Mouse (Mus musculus): Measurements from ENCODE around the gene Smoc1. TPM values are rescaled to one million over a fixed set of nuclear protein-coding genes. Genes with fewer than 3 reads are reported as not detected.
A peak's percentile ranks its signal among the peaks of the same experiment; 100 is the strongest.

Smoc1 gene
- total and polyA plus RNA-seq, 2 experiments from 2014 or later, result 24.5 to 28.7 TPM

GRCm38 (mm10) chr12:81043616-81044015 is 17.0 kb downstream of the Smoc1 start:
- ATAC-seq (ENCODE audit: low FRiP score) (no peak), DNase-seq (ENCODE audit: low spot score) (no peak)
- Histone ChIP-seq H3K4me2 (ENCODE audit: low read depth, low read length, poor library complexity, severe bottlenecking) (peak overlapping the region; percentile 35), H3K27ac (ENCODE audit: low read depth, low read length) (no peak overlapping the region), H3K27me3 (ENCODE audit: insufficient read depth, low read length) (no peaks in the 10 kb centered on the region), H3K4me1 (ENCODE audit: insufficient read depth, low read length) (no peaks in the 10 kb centered on the region), H3K4me3 (ENCODE audit: low read depth, low read length) (no peak overlapping the region; the same call in 1 of the 2 replicates), H3K9ac (replicated peaks; ENCODE audit: low read length, poor library complexity, severe bottlenecking) (no peak overlapping the region), H3K9me3 (ENCODE audit: low read length) (no peaks in the 10 kb centered on the region), H3K36me3 (ENCODE audit: insufficient read depth, low read length) (no peaks in the 10 kb centered on the region)
- no peak for TF ChIP-seq CTCF (IDR thresholded peaks at IDR 0.05)
- 24% methylated on average over 11 of the region's 11 CpGs for WGBS

- Histone ChIP-seq H3K4me1 (ENCODE audit: insufficient read depth, low read length) (no peaks in the 10 kb centered on the region), H3K9me3 (ENCODE audit: low read length) (no peaks in the 10 kb centered on the region), H3K4me3 (ENCODE audit: low read depth, low read length) (no peak overlapping the region), H3K27me3 (ENCODE audit: insufficient read depth, low read length) (no peaks in the 10 kb centered on the region), H3K4me2 (ENCODE audit: low read depth, low read length, poor library complexity, severe bottlenecking) (no peak overlapping the region), H3K27ac (ENCODE audit: low read depth, low read length) (no peak overlapping the region), H3K9ac (replicated peaks; ENCODE audit: low read length, poor library complexity, severe bottlenecking) (no peak overlapping the region), H3K36me3 (ENCODE audit: insufficient read depth, low read length) (no peaks in the 10 kb centered on the region)
- no peak for TF ChIP-seq CTCF (IDR thresholded peaks at IDR 0.05)
- ATAC-seq (ENCODE audit: low FRiP score), result no peak
- 75% methylated on average over 5 of the region's 5 CpGs for WGBS
- DNase-seq (ENCODE audit: low spot score), result peak; percentile 27
Observed at GRCm38 (mm10) chr12:81046926-81047325, 20.3 kb downstream of the Smoc1 start.

- Histone ChIP-seq H3K27me3 (ENCODE audit: insufficient read depth, low read length) (no peaks in the 10 kb centered on the region), H3K27ac (ENCODE audit: low read depth, low read length) (no peak overlapping the region), H3K9ac (replicated peaks; ENCODE audit: low read length, poor library complexity, severe bottlenecking) (no peak overlapping the region), H3K9me3 (ENCODE audit: low read length) (no peaks in the 10 kb centered on the region), H3K4me3 (ENCODE audit: low read depth, low read length) (no peak overlapping the region), H3K4me1 (ENCODE audit: insufficient read depth, low read length) (no peaks in the 10 kb centered on the region), H3K36me3 (ENCODE audit: insufficient read depth, low read length) (no peaks in the 10 kb centered on the region), H3K4me2 (ENCODE audit: low read depth, low read length, poor library complexity, severe bottlenecking) (no peak overlapping the region)
- no peak for TF ChIP-seq CTCF (IDR thresholded peaks at IDR 0.05)
- ATAC-seq (ENCODE audit: low FRiP score) (no peak), DNase-seq (ENCODE audit: low spot score) (no peak)
- 96% methylated on average over 5 of the region's 5 CpGs for WGBS
Observed at GRCm38 (mm10) chr12:81049661-81050060, 23.1 kb downstream of the Smoc1 start.

GRCm38 (mm10) chr12:81055000-81055705 is 28.5 kb downstream of the Smoc1 start:
- DNase-seq (ENCODE audit: low spot score) (peak; percentile 66), ATAC-seq (ENCODE audit: low FRiP score) (no peak)
- H3K4me3 ChIP-seq (ENCODE audit: low read depth, low read length), result no peak overlapping the region
- H3K27ac ChIP-seq (ENCODE audit: low read depth, low read length), result peak overlapping the region; percentile 32; the same call in 1 of the 2 replicates
- WGBS, result 28% methylated on average over 11 of the region's 11 CpGs
- no peaks in the 10 kb centered on the region for H3K27me3 ChIP-seq (ENCODE audit: insufficient read depth, low read length)
- H3K9ac ChIP-seq (replicated peaks; ENCODE audit: low read length, poor library complexity, severe bottlenecking), result no peak overlapping the region
- H3K4me2 ChIP-seq (ENCODE audit: low read depth, low read length, poor library complexity, severe bottlenecking), result no peak overlapping the region
- no peaks in the 10 kb centered on the region for H3K36me3 ChIP-seq (ENCODE audit: insufficient read depth, low read length)
- H3K4me1 ChIP-seq (ENCODE audit: insufficient read depth, low read length), result no peaks in the 10 kb centered on the region
- no peaks in the 10 kb centered on the region for H3K9me3 ChIP-seq (ENCODE audit: low read length)
- no peak for TF ChIP-seq CTCF (IDR thresholded peaks at IDR 0.05)

- WGBS, result 90% methylated on average over 2 of the region's 2 CpGs
- no peak for ATAC-seq (ENCODE audit: low FRiP score)
- no peak for TF ChIP-seq CTCF (IDR thresholded peaks at IDR 0.05)
Observed at GRCm38 (mm10) chr12:81055811-81056210, 29.2 kb downstream of the Smoc1 start.

GRCm38 (mm10) chr12:81057619-81058018 is 31.0 kb downstream of the Smoc1 start:
- ATAC-seq (ENCODE audit: low FRiP score) (no peak), DNase-seq (ENCODE audit: low spot score) (no peak)
- TF ChIP-seq CTCF (IDR thresholded peaks at IDR 0.05), result no peak
- no peaks in the 10 kb centered on the region for H3K27me3 ChIP-seq (ENCODE audit: insufficient read depth, low read length)
- H3K27ac ChIP-seq (ENCODE audit: low read depth, low read length), result no peak overlapping the region
- no peaks in the 10 kb centered on the region for H3K4me1 ChIP-seq (ENCODE audit: insufficient read depth, low read length)
- no peak overlapping the region for H3K4me2 ChIP-seq (ENCODE audit: low read depth, low read length, poor library complexity, severe bottlenecking)
- no peaks in the 10 kb centered on the region for H3K36me3 ChIP-seq (ENCODE audit: insufficient read depth, low read length)
- no peaks in the 10 kb centered on the region for H3K9me3 ChIP-seq (ENCODE audit: low read length)
- H3K4me3 ChIP-seq (ENCODE audit: low read depth, low read length), result no peak overlapping the region
- 78% methylated on average over 4 of the region's 4 CpGs for WGBS
- no peak overlapping the region for H3K9ac ChIP-seq (replicated peaks; ENCODE audit: low read length, poor library complexity, severe bottlenecking)

More at GRCm38 (mm10) chr12:81055811-81056210, 29.2 kb downstream of the Smoc1 start:
- no peak for DNase-seq (ENCODE audit: low spot score)
- Histone ChIP-seq H3K9me3 (ENCODE audit: low read length) (no peaks in the 10 kb centered on the region), H3K27ac (ENCODE audit: low read depth, low read length) (no peak overlapping the region), H3K36me3 (ENCODE audit: insufficient read depth, low read length) (no peaks in the 10 kb centered on the region), H3K27me3 (ENCODE audit: insufficient read depth, low read length) (no peaks in the 10 kb centered on the region), H3K4me2 (ENCODE audit: low read depth, low read length, poor library complexity, severe bottlenecking) (no peak overlapping the region), H3K4me3 (ENCODE audit: low read depth, low read length) (no peak overlapping the region), H3K9ac (replicated peaks; ENCODE audit: low read length, poor library complexity, severe bottlenecking) (no peak overlapping the region), H3K4me1 (ENCODE audit: insufficient read depth, low read length) (no peaks in the 10 kb centered on the region)

Measured in midbrain, postnatal 0 days (tissue).